Mouse (Mus musculus): Measurements from ENCODE around the gene Mrps35. TPM values are rescaled to one million over a fixed set of nuclear protein-coding genes. Genes with fewer than 3 reads are reported as not detected.

Gene Mrps35
- polyA plus RNA-seq (2014; fragmentation: Illumina TruSeq; extraction: RNeasy Lipid Tissue Mini Kit (QIAGEN cat#74804); ENCODE audit: low read depth, low replicate concordance) = 54.4 TPM

DNA sequence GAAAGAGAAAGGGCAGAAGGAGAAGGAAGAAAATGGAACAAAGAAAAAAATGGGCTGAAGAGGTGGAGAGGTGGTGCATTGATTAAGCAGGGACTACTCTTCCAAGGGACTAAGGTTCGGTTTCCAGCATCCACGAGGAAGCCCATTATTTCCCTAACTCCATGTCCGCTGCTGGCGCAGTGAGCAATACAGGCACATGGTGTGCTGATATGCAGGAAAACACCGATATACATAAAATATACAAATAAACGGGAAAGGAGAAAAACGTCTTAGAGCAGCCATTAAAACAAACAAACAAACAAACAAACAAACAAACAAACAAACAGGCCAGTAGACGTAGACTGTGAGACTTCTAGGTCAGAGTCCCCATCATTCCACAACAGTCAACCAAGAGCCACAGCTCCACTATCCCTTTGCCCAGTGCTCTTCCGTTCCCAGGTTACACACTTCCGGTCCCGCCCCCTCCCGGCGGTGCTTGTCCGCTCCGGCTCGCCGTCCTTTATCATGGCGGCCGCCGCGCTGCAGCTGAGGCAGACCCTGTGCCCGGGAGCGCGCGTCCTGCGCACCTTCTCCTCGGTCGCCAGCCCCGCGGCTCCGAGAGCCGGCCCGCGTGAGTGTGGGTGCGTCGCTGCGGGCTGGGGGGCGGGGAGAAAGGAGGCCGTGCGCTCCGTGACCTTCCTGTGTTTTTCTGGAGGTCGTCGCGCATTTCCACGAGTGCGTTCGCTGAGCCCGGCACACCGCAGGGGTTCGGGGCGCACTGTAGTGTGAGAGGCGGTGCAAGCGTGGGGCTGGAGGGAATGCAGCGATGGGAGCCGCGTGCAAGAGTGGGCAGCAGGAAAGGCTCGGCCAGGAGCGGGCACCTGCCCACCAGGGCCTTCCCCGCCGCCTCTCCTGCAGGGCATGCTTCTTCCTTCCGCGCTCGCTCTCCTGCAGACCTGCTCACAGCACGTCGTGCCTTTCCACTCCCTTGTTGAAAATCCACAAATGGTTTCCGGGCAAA is at the start of gene Mrps35:
TSS of gene Mrps35 (plus strand) at position 474 of the 1,000 bp plus-strand sequence.

DNA sequence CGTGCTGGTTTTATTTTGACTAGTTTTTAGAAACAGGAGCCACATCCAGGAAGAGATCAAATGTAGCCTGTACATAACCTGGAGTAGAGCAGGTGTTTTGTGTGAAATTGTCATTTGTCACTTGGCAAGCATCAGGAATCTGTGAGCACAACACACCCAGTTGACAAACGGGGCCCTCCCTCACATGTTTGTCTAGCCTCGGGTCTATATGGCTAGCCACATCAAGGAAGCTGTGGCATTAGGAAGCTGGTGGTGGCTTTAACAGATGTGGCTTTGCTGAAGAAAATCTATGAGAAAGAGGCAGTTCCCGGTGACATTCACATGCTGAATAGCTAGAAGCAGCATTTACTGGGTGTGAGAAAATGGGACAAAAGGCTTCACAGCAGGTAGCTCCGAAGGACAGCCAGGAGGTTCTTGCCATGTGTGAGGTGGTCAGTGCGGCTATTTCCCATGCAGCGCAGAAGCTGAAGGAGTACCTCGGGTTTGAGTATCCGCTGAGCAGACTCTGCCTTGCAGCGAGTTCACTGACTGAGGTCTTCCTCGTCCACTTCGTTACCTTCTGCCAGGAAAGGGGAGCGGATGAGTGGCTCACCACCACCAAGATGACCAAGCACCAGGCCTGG is 10.2 kb upstream of the Mrps35 start, which contains the start of gene Rep15:
TSS of gene Rep15 (plus strand) at position 282 of the 623 bp plus-strand sequence.

DNA sequence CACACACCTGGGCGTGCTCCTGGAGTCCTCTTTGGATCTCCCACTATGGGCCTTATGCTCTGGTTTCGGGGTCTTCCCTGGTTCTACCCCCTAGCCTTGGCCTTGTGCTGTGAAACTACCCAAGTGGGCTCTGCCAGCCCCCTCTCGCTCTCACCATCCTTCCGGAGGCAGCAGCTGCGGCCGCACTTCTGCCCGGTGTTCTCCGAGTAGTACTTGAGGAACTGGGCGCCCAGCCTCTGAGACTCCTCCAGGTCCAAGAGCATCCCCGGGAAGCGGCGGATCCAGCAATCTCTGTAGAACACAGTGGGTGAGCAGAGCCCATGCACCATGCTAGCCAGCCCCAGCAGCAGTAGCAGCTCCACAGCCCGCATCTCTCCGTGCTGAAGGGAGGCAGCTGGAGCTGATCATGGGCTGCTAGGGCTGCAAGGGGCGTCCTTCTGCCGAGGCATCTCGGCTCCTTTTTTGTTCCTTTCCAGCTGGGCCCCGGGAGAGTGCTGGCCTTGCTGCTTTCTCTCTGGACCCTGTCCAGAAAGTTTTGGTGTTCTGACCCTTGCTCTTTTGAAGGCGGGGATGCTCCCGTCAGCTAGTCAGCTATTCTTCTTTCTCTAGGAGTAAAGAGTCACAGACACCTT is 44.1 kb downstream of the Mrps35 start, which contains the start of gene Mansc4:
TSS of gene Mansc4 (minus strand) at position 439 of the 632 bp plus-strand sequence.

DNA sequence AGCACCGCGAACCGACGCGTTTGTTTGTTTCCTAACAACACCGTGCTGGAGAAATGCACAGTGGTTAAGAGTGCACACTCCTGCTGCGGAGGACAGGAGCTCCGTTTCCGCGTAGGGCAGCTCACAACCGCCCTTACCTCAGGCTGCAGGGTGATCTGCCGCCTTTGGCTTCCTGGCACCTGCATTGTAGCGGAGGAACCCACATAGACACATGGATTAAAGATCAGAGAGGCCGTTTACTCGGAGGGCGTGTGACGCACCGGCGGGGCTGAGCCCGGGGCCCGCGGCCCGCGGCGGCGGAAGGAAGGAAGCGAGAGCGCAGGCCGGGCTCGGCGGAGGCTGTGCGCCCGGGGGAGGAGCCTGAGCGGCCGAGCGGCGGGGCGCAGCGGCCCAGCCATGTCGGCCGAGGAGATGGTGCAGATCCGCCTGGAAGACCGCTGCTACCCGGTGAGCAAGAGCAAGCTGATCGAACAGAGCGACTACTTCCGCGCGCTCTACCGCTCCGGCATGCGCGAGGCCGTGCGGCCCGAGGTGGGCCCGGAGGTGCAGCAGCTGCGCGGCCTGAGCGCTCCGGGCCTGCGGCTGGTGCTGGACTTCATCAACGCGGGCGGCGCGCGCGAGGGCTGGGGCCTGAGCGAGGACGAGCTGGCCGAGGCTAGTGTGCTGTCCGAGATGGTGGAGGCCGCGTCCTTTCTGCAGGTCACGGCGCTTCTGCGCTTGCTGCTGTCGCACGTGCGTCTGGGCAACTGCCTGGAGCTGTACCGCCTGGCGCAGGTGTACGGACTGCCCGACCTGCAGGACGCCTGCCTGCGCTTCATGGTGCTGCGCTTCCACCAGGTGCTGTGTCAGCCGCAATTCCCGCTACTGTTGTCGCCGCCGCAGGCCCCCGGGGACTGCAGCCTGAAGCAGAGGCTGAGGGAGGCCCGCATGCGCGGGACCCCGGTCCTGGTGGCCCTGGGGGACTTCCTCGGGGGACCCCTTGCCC is 48.9 kb downstream of the Mrps35 start, which contains the start of gene Klhl42:
TSS of gene Klhl42 (plus strand) at position 244 of the 985 bp plus-strand sequence.

Other genes with a start within 250 kb of the Mrps35 start
- 2.4 TPM for gene Arntl2, start 246.7 kb upstream of the Mrps35 start, polyA plus RNA-seq (2014; fragmentation: Illumina TruSeq; extraction: RNeasy Lipid Tissue Mini Kit (QIAGEN cat#74804); ENCODE audit: low read depth, low replicate concordance)
- 3.1 TPM for gene Smco2, start 192.7 kb upstream of the Mrps35 start, polyA plus RNA-seq (2014; fragmentation: Illumina TruSeq; extraction: RNeasy Lipid Tissue Mini Kit (QIAGEN cat#74804); ENCODE audit: low read depth, low replicate concordance)
- gene Ppfibp1, start 154.3 kb upstream of the Mrps35 start, polyA plus RNA-seq (2014; fragmentation: Illumina TruSeq; extraction: RNeasy Lipid Tissue Mini Kit (QIAGEN cat#74804); ENCODE audit: low read depth, low replicate concordance) = 53.9 TPM
- gene 1700034J05Rik, start 88.3 kb upstream of the Mrps35 start, polyA plus RNA-seq (2014; fragmentation: Illumina TruSeq; extraction: RNeasy Lipid Tissue Mini Kit (QIAGEN cat#74804); ENCODE audit: low read depth, low replicate concordance) = 4.5 TPM
- 1.1 TPM for gene Rep15, start 10.2 kb upstream of the Mrps35 start, polyA plus RNA-seq (2014; fragmentation: Illumina TruSeq; extraction: RNeasy Lipid Tissue Mini Kit (QIAGEN cat#74804); ENCODE audit: low read depth, low replicate concordance)
- 2.0 TPM for gene Mansc4, start 44.3 kb downstream of the Mrps35 start, polyA plus RNA-seq (2014; fragmentation: Illumina TruSeq; extraction: RNeasy Lipid Tissue Mini Kit (QIAGEN cat#74804); ENCODE audit: low read depth, low replicate concordance)
- gene Klhl42, start 48.6 kb downstream of the Mrps35 start, polyA plus RNA-seq (2014; fragmentation: Illumina TruSeq; extraction: RNeasy Lipid Tissue Mini Kit (QIAGEN cat#74804); ENCODE audit: low read depth, low replicate concordance) = 9.6 TPM
- gene Pthlh, start 221.4 kb downstream of the Mrps35 start, polyA plus RNA-seq (2014; fragmentation: Illumina TruSeq; extraction: RNeasy Lipid Tissue Mini Kit (QIAGEN cat#74804); ENCODE audit: low read depth, low replicate concordance) = 0.63 TPM